Mouse (Mus musculus) heart, embryonic 10.5 days (tissue): ENCODE data around the gene Gm5868. TPM values are rescaled to one million over a fixed set of nuclear protein-coding genes. Genes with fewer than 3 reads are reported as not detected.
"Not testable (repeated sequence)": the region's sequence is repeated elsewhere in the genome, so short reads cannot be mapped to it uniquely, and the experiment has no call there.

Experiments
- DNase-seq: peaks from one replicate; pipeline ENCODE4 v3.0.0-alpha.2; 2017; ENCODE audit warnings: low spot score
- H3K27ac ChIP-seq: fragments of 300-500 bp; sonication (generic); 2 replicates; pipeline ENCODE4 v1.5.1; 2016; ENCODE audit warnings: mild to moderate bottlenecking
- H3K27me3 ChIP-seq: fragments of 300-500 bp; sonication (generic); 2 replicates; pipeline ENCODE4 v1.6.1; 2016; ENCODE audit warnings: mild to moderate bottlenecking; ENCODE audit not compliant: poor library complexity, insufficient read depth, severe bottlenecking
- H3K36me3 ChIP-seq: fragments of 300-500 bp; sonication (generic); 2 replicates; pipeline ENCODE4 v1.6.1; 2016; ENCODE audit warnings: mild to moderate bottlenecking, moderate library complexity
- H3K4me1 ChIP-seq: fragments of 300-500 bp; sonication (generic); 2 replicates; pipeline ENCODE4 v1.6.1; 2016; ENCODE audit warnings: mild to moderate bottlenecking
- H3K4me3 ChIP-seq: fragments of 300-500 bp; sonication (generic); 2 replicates; pipeline ENCODE4 v1.5.1; 2016; ENCODE audit warnings: mild to moderate bottlenecking, moderate library complexity
- H3K9me3 ChIP-seq: fragments of 300-500 bp; sonication (generic); 2 replicates; pipeline ENCODE4 v1.6.1; 2016; ENCODE audit warnings: mild to moderate bottlenecking, moderate library complexity
- WGBS: fragments of 180-500 bp; shearing (Covaris S2); methylation state at CpG from one replicate; pipeline ENCODE4 v1.1.7; 2016; 5-methylcytosine and 5-hydroxymethylcytosine counted together
- polyA plus RNA-seq: library from polyadenylated mRNA; unstranded; fragments of >200 nt; fragmentation: Nextera tagmentation; extraction: Ambion mirVana; gene quantifications from 2 replicates; pipeline ENCODE4 v1.2.1, GENCODE M21; 2016

The Gm5868 gene
- polyA plus RNA-seq, 1 experiment from 2014 or later, result 1.3 TPM

GRCm38 (mm10) chr5:72579599-72579998 is 7.8 kb downstream of the Gm5868 start:
- H3K27me3 ChIP-seq, result peaks cover 23% of the 10 kb centered on the region
- not testable (repeated sequence) for DNase-seq, H3K9me3 ChIP-seq, H3K4me1 ChIP-seq, H3K4me3 ChIP-seq, H3K27ac ChIP-seq, H3K36me3 ChIP-seq
- WGBS, result 72% methylated on average over 10 of the region's 10 CpGs

- H3K27ac ChIP-seq, result no peak overlapping the region
- H3K4me3 ChIP-seq, result no peak overlapping the region
- H3K9me3 ChIP-seq, result no peaks in the 10 kb centered on the region; the same call in 1 of the 2 replicates
- H3K27me3 ChIP-seq, result no peaks in the 10 kb centered on the region
- H3K4me1 ChIP-seq, result no peaks in the 10 kb centered on the region
- no peak for DNase-seq
- WGBS, result 87% methylated on average over 5 of the region's 5 CpGs
- H3K36me3 ChIP-seq, result no peaks in the 10 kb centered on the region
Observed at GRCm38 (mm10) chr5:72565621-72566020, 21.7 kb downstream of the Gm5868 start.

GRCm38 (mm10) chr5:72563183-72563582 is 24.2 kb downstream of the Gm5868 start:
- H3K4me3 ChIP-seq, result not testable (repeated sequence)
- WGBS, result 43% methylated on average over 2 of the region's 2 CpGs

GRCm38 (mm10) chr5:72560976-72561628 is 26.2 kb downstream of the Gm5868 start:
- DNase-seq, result no peak
- H3K4me3 ChIP-seq, result no peak overlapping the region
- no peaks in the 10 kb centered on the region; the same call in 1 of the 2 replicates for H3K36me3 ChIP-seq
- no peak overlapping the region for H3K27ac ChIP-seq
- no peaks in the 10 kb centered on the region for H3K9me3 ChIP-seq
- no peaks in the 10 kb centered on the region for H3K27me3 ChIP-seq
- 0 out of 2 replicates have a peak, but pooled peaks cover 9% of the 10 kb centered on the region for H3K4me1 ChIP-seq
- 60% methylated on average over 3 of the region's 3 CpGs for WGBS

More at GRCm38 (mm10) chr5:72563183-72563582, 24.2 kb downstream of the Gm5868 start:
- H3K36me3 ChIP-seq, H3K27ac ChIP-seq, H3K4me1 ChIP-seq, DNase-seq, H3K9me3 ChIP-seq, H3K27me3 ChIP-seq: not testable (repeated sequence)

GRCm38 (mm10) chr5:72559544-72560049 is 27.8 kb downstream of the Gm5868 start, which contains the start of gene Nfxl1:
Nfxl1 (minus strand) TSS chr5:72559684.
- Histone ChIP-seq H3K4me3 (peak within 1 kb of the TSS; percentile 94), H3K27ac (peak within 1 kb of the TSS; percentile 95), H3K9me3 (no peaks in the 10 kb centered on the region), H3K36me3 (peaks cover 9% of the 10 kb centered on the region; the same call in 1 of the 2 replicates), H3K27me3 (no peaks in the 10 kb centered on the region), H3K4me1 (0 out of 2 replicates have a peak, but pooled peaks cover 9% of the 10 kb centered on the region)
- peak; percentile 98 for DNase-seq
- under 1% methylated on average over 42 of the region's 42 CpGs for WGBS

GRCm38 (mm10) chr5:72558716-72559526 is 28.4 kb downstream of the Gm5868 start:
- Histone ChIP-seq H3K4me1 (0 out of 2 replicates have a peak, but pooled peaks cover 9% of the 10 kb centered on the region), H3K27ac (peak overlapping the region; percentile 95), H3K27me3 (no peaks in the 10 kb centered on the region), H3K4me3 (peak overlapping the region; percentile 94), H3K36me3 (peaks cover 13% of the 10 kb centered on the region), H3K9me3 (no peaks in the 10 kb centered on the region)
- no peak for DNase-seq
- WGBS, result under 1% methylated on average over 57 of the region's 57 CpGs

- no peak for DNase-seq
- WGBS, result 86% methylated on average over 3 of the region's 3 CpGs
- Histone ChIP-seq H3K4me1 (0 out of 2 replicates have a peak, but pooled peaks cover 9% of the 10 kb centered on the region), H3K4me3 (no peak overlapping the region), H3K9me3 (no peaks in the 10 kb centered on the region), H3K27ac (no peak overlapping the region), H3K27me3 (no peaks in the 10 kb centered on the region), H3K36me3 (peaks cover 23% of the 10 kb centered on the region)
Observed at GRCm38 (mm10) chr5:72556245-72556644, 31.1 kb downstream of the Gm5868 start.

GRCm38 (mm10) chr5:72551209-72551608 is 36.1 kb downstream of the Gm5868 start:
- Histone ChIP-seq H3K9me3 (no peaks in the 10 kb centered on the region), H3K36me3 (peaks cover 36% of the 10 kb centered on the region)
- WGBS, result 93% methylated on average over 3 of the region's 3 CpGs

More at GRCm38 (mm10) chr5:72551209-72551608, 36.1 kb downstream of the Gm5868 start:
- H3K4me1 ChIP-seq, result no peaks in the 10 kb centered on the region
- H3K27me3 ChIP-seq, result no peaks in the 10 kb centered on the region
- H3K4me3 ChIP-seq, result no peak overlapping the region
- no peak overlapping the region for H3K27ac ChIP-seq
- no peak for DNase-seq

Other genes starting within 250 kb of the Gm5868 start
- 13.7 and 19.8 TPM in 2 replicates for gene Corin, start 83.1 kb downstream of the Gm5868 start, polyA plus RNA-seq
- 14.1 and 19.7 TPM in 2 replicates for gene Nfxl1, start 27.9 kb downstream of the Gm5868 start, polyA plus RNA-seq
- 0.38 and 1.7 TPM in 2 replicates for gene Zar1, start 6.3 kb downstream of the Gm5868 start, polyA plus RNA-seq
- not detected in 2 replicates for gene Cnga1, start 56.7 kb upstream of the Gm5868 start, polyA plus RNA-seq
- gene Nipal1, start 60.2 kb upstream of the Gm5868 start, polyA plus RNA-seq, result 0.10 and 0.68 TPM in 2 replicates
- not detected in 2 replicates for gene Txk, start 165.2 kb upstream of the Gm5868 start, polyA plus RNA-seq